Mouse (Mus musculus) bone marrow macrophage, adult 2 months (primary cell): ENCODE measurements at regions not wholly inside any gene's neighbourhood (a gene's known extent, or its start where the extent isn't known, plus 50 kb on each side); places are given as distances from the start of the nearest gene placed in this dataset.

Source experiments
- H3K27ac ChIP-seq: 2 replicates; pipeline ENCODE4 v1.5.1; 2012; ENCODE audit warnings: low read depth, low read length; ENCODE audit not compliant: insufficient read depth
- H3K4me1 ChIP-seq: 2 replicates; pipeline ENCODE4 v1.6.1; 2012; ENCODE audit warnings: low read length; ENCODE audit not compliant: control insufficient read depth, insufficient read depth
- H3K4me3 ChIP-seq: 2 replicates; pipeline ENCODE4 v1.5.1; 2012; ENCODE audit warnings: mild to moderate bottlenecking, low read length, moderate library complexity; ENCODE audit not compliant: insufficient read depth
- CTCF ChIP-seq: IDR thresholded peaks from 2 replicates; pipeline ENCODE4 v1.5.1; 2012; ENCODE audit warnings: low read depth, mild to moderate bottlenecking, low read length, moderate library complexity
- POLR2A ChIP-seq: IDR thresholded peaks from 2 replicates; pipeline ENCODE4 v1.6.1; 2012; ENCODE audit warnings: mild to moderate bottlenecking, low read depth, low read length, borderline replicate concordance

- Histone ChIP-seq H3K4me3 (no peak overlapping the region), H3K4me1 (no peaks in the 10 kb centered on the region), H3K27ac (no peak overlapping the region)
- TF ChIP-seq CTCF, result no peak
- TF ChIP-seq POLR2A, result no peak
Measured at GRCm38 (mm10) chr13:71162952-71163351, 321.3 kb upstream of the Adamts16 start.

GRCm38 (mm10) chr13:71158300-71158860 lies 316.8 kb upstream of the Adamts16 start:
- no peaks in the 10 kb centered on the region for H3K4me1 ChIP-seq
- TF ChIP-seq POLR2A, result no peak
- no peak for TF ChIP-seq CTCF

GRCm38 (mm10) chr13:71157656-71158299 lies 316.2 kb upstream of the Adamts16 start:
- no peak overlapping the region for H3K27ac ChIP-seq
- TF ChIP-seq CTCF, result no peak
- no peak for TF ChIP-seq POLR2A
- H3K4me3 ChIP-seq, result no peak overlapping the region
- no peaks in the 10 kb centered on the region for H3K4me1 ChIP-seq

More at GRCm38 (mm10) chr13:71158300-71158860, 316.8 kb upstream of the Adamts16 start:
- no peak overlapping the region for H3K4me3 ChIP-seq
- H3K27ac ChIP-seq, result no peak overlapping the region

GRCm38 (mm10) chr13:71150092-71150491 lies 308.5 kb upstream of the Adamts16 start:
- Histone ChIP-seq H3K27ac (no peak overlapping the region), H3K4me3 (no peak overlapping the region), H3K4me1 (no peaks in the 10 kb centered on the region)
- TF ChIP-seq POLR2A, result no peak
- no peak for TF ChIP-seq CTCF

GRCm38 (mm10) chr13:71149303-71149696 lies 307.7 kb upstream of the Adamts16 start:
- no peaks in the 10 kb centered on the region for H3K4me1 ChIP-seq

GRCm38 (mm10) chr13:71148491-71149302 lies 307.1 kb upstream of the Adamts16 start:
- TF ChIP-seq CTCF (no peak), POLR2A (no peak)
- Histone ChIP-seq H3K4me3 (no peak overlapping the region), H3K4me1 (no peaks in the 10 kb centered on the region), H3K27ac (no peak overlapping the region)

More at GRCm38 (mm10) chr13:71149303-71149696, 307.7 kb upstream of the Adamts16 start:
- TF ChIP-seq POLR2A (no peak), CTCF (no peak)
- Histone ChIP-seq H3K27ac (no peak overlapping the region), H3K4me3 (no peak overlapping the region)

GRCm38 (mm10) chr13:71146859-71147443 lies 305.3 kb upstream of the Adamts16 start:
- H3K27ac ChIP-seq, result no peak overlapping the region
- H3K4me3 ChIP-seq, result no peak overlapping the region
- no peaks in the 10 kb centered on the region for H3K4me1 ChIP-seq
- TF ChIP-seq POLR2A (no peak), CTCF (no peak)

- Histone ChIP-seq H3K4me3 (no peak overlapping the region), H3K4me1 (no peaks in the 10 kb centered on the region), H3K27ac (no peak overlapping the region)
- TF ChIP-seq CTCF (no peak), POLR2A (no peak)
Measured at GRCm38 (mm10) chr13:71138745-71139312, 297.2 kb upstream of the Adamts16 start.

GRCm38 (mm10) chr13:71135940-71136632 lies 294.5 kb upstream of the Adamts16 start:
- Histone ChIP-seq H3K4me3 (no peak overlapping the region), H3K4me1 (no peaks in the 10 kb centered on the region), H3K27ac (no peak overlapping the region)
- no peak for TF ChIP-seq CTCF
- no peak for TF ChIP-seq POLR2A
